Mouse (Mus musculus): Measurements from ENCODE around the gene Elob. TPM values are rescaled to one million over a fixed set of nuclear protein-coding genes. Genes with fewer than 3 reads are reported as not detected.

Elob gene
- polyA plus RNA-seq, 1 experiment = 237 TPM

GRCm38 (mm10) chr17:23788973-23789372 lies 40.0 kb downstream of the Elob start:
- Histone ChIP-seq H3K4me1 (ENCODE audit: control insufficient read depth, insufficient read depth, insufficient read length) (peaks cover 9% of the 10 kb centered on the region; the same call in 1 of the 2 replicates), H3K4me3 (ENCODE audit: extremely low read depth, insufficient read depth, insufficient read length) (no peak overlapping the region), H3K27me3 (ENCODE audit: control insufficient read depth, insufficient read depth, low read length) (peaks cover 6% of the 10 kb centered on the region; the same call in 1 of the 2 replicates), H3K27ac (ENCODE audit: insufficient read depth, low read length) (no peak overlapping the region), H3K36me3 (ENCODE audit: control insufficient read depth, insufficient read depth, low read length) (no peaks in the 10 kb centered on the region)
- WGBS = 89% methylated on average over 4 of the region's 4 CpGs
- TF ChIP-seq POLR2A (IDR thresholded peaks at IDR 0.05; ENCODE audit: low read depth, low read length) (no peak), CTCF (IDR thresholded peaks at IDR 0.05; ENCODE audit: extremely low read depth, insufficient read depth, insufficient read length, insufficient replicate concordance) (no peak)
- DNase-seq (ENCODE audit: low read depth in 1 of 2, low spot score in 2 of 2) = no peak

DNA sequence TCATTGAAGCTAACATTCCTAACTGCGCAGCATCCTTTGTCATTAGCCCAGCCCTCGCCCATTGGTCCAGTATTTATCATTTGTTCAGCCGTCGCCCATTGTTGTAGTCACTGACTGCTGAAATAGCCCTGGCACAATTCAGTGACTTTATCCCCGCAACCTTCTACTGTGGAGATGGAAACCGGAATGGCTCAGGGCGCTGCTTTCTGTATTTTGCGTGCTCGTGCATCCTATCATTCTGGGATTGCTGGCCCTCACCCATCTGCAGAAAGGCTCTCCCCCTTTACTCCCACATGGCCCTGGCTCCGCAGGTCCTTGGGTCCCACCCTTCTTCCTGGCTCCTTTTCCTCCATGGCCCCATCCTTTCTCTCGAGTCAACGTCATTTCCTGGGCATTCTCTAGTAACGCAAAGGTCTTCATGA lies 42.4 kb downstream of the Elob start:
- DNase-seq (ENCODE audit: low read depth in 1 of 2, low spot score in 2 of 2) = no peak

DNA sequence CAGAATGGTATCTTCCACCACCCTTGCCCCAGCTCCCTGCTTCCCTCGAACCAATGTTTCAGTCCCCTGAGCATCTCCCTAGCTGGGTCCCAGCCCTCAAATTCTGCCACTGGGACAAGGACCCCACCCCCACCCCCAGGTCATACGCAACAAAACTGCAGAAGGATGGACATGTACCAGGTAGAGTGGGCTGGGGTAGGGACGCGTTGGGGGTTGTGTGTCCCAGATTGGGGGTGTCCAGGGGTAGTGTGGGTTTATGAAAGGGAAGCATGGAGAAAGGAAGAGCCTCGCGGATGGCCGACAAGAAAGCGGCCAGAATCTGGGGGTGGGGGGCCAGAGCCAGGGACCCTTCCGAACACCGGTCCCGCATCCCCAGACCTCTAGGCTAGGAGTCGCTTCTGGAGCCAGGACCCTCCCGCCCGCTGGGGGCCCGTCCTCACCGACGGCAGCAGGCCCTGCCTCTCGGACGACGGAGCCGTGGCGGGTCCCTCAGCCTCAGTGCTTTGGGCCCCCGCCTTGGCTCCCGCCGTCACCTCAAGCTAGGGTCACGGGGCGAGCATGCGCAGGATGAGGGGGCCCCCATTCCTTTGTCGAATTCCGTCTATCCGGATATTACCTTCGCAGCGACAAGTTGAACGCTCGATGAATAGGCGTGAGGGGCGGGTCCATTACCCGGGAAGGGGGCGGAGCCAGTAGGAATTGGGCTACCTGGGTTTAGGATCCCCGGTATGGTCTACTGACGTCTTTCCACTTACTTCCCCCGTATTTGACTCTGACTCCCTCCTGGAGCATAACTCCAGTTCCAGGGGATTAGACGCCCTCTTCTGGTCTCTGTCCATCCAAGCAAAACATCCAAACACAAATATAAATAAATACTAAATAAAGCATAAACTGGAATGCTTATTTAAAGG lies 43.1 kb downstream of the Elob start, which contains the start of gene Flywch2:
Flywch2 (minus strand) TSS at position 521 of the 911 bp plus-strand sequence.
- DNase-seq (ENCODE audit: low read depth in 1 of 2, low spot score in 2 of 2) = peak in 1 of 2 experiments; percentile 28
- TF ChIP-seq CTCF (IDR thresholded peaks at IDR 0.05; ENCODE audit: extremely low read depth, insufficient read depth, insufficient read length, insufficient replicate concordance) (no peak), POLR2A (IDR thresholded peaks at IDR 0.05; ENCODE audit: low read depth, low read length) (no peak)
- H3K27ac ChIP-seq (ENCODE audit: insufficient read depth, low read length) = no peak within 1 kb of the TSS
- H3K27me3 ChIP-seq (ENCODE audit: control insufficient read depth, insufficient read depth, low read length) = peaks cover 6% of the 10 kb centered on the region; the same call in 1 of the 2 replicates
- H3K4me3 ChIP-seq (ENCODE audit: extremely low read depth, insufficient read depth, insufficient read length) = peak within 1 kb of the TSS; percentile 35; the same call in 1 of the 2 replicates
- H3K4me1 ChIP-seq (ENCODE audit: control insufficient read depth, insufficient read depth, insufficient read length) = peaks cover 7% of the 10 kb centered on the region; the same call in 1 of the 2 replicates
- H3K36me3 ChIP-seq (ENCODE audit: control insufficient read depth, insufficient read depth, low read length) = no peaks in the 10 kb centered on the region
- 14% methylated on average over 43 of the region's 43 CpGs for WGBS

More for the DNA sequence above, 42.4 kb downstream of the Elob start:
- Histone ChIP-seq H3K27ac (ENCODE audit: insufficient read depth, low read length) (no peak overlapping the region), H3K4me1 (ENCODE audit: control insufficient read depth, insufficient read depth, insufficient read length) (peaks cover 9% of the 10 kb centered on the region; the same call in 1 of the 2 replicates), H3K27me3 (ENCODE audit: control insufficient read depth, insufficient read depth, low read length) (peaks cover 6% of the 10 kb centered on the region; the same call in 1 of the 2 replicates), H3K36me3 (ENCODE audit: control insufficient read depth, insufficient read depth, low read length) (no peaks in the 10 kb centered on the region), H3K4me3 (ENCODE audit: extremely low read depth, insufficient read depth, insufficient read length) (no peak overlapping the region)
- WGBS = 64% methylated on average over 13 of the region's 13 CpGs
- TF ChIP-seq POLR2A (IDR thresholded peaks at IDR 0.05; ENCODE audit: low read depth, low read length) (no peak), CTCF (IDR thresholded peaks at IDR 0.05; ENCODE audit: extremely low read depth, insufficient read depth, insufficient read length, insufficient replicate concordance) (no peak)

GRCm38 (mm10) chr17:23783352-23783751 lies 45.6 kb downstream of the Elob start:
- no peak overlapping the region for H3K27ac ChIP-seq (ENCODE audit: insufficient read depth, low read length)
- peaks cover 3% of the 10 kb centered on the region; the same call in 1 of the 2 replicates for H3K4me1 ChIP-seq (ENCODE audit: control insufficient read depth, insufficient read depth, insufficient read length)
- no peaks in the 10 kb centered on the region for H3K36me3 ChIP-seq (ENCODE audit: control insufficient read depth, insufficient read depth, low read length)
- no peak for DNase-seq (ENCODE audit: low read depth in 1 of 2, low spot score in 2 of 2)
- TF ChIP-seq POLR2A (IDR thresholded peaks at IDR 0.05; ENCODE audit: low read depth, low read length) = no peak
- TF ChIP-seq CTCF (IDR thresholded peaks at IDR 0.05; ENCODE audit: extremely low read depth, insufficient read depth, insufficient read length, insufficient replicate concordance) = no peak
- peaks cover 6% of the 10 kb centered on the region; the same call in 1 of the 2 replicates for H3K27me3 ChIP-seq (ENCODE audit: control insufficient read depth, insufficient read depth, low read length)
- no peak overlapping the region for H3K4me3 ChIP-seq (ENCODE audit: extremely low read depth, insufficient read depth, insufficient read length)

DNA sequence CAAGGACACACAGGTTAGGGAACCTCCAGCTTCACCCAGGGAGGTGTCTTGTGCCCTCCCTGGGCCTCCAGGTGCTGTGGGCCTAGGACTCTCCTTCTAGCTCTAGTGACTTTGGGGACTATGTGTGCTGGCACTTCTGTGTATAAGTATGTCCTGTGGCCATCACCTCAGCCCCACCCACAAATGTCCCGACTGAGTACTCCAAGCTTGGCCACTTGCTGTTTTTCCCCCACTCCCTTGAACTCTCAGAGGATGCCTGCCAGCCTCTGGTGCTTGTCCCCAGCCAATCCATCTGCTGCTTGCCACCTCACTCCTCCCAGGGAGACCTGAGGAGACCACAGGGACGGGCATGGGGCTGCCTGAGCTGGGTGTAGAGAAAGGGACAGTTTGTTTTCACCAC lies 50.5 kb downstream of the Elob start:
- no peak for DNase-seq (ENCODE audit: low read depth in 1 of 2, low spot score in 2 of 2)
- H3K27ac ChIP-seq (ENCODE audit: insufficient read depth, low read length) = no peak overlapping the region
- WGBS = 46% methylated on average over 2 of the region's 2 CpGs
- no peaks in the 10 kb centered on the region for H3K36me3 ChIP-seq (ENCODE audit: control insufficient read depth, insufficient read depth, low read length)
- H3K4me3 ChIP-seq (ENCODE audit: extremely low read depth, insufficient read depth, insufficient read length) = no peak overlapping the region
- H3K27me3 ChIP-seq (ENCODE audit: control insufficient read depth, insufficient read depth, low read length) = no peaks in the 10 kb centered on the region
- TF ChIP-seq CTCF (IDR thresholded peaks at IDR 0.05; ENCODE audit: extremely low read depth, insufficient read depth, insufficient read length, insufficient replicate concordance) (no peak), POLR2A (IDR thresholded peaks at IDR 0.05; ENCODE audit: low read depth, low read length) (no peak)
- peaks cover 4% of the 10 kb centered on the region; the same call in 1 of the 2 replicates for H3K4me1 ChIP-seq (ENCODE audit: control insufficient read depth, insufficient read depth, insufficient read length)

GRCm38 (mm10) chr17:23777141-23777540 lies 51.8 kb downstream of the Elob start:
- no peak overlapping the region for H3K27ac ChIP-seq (ENCODE audit: insufficient read depth, low read length)
- peaks cover 4% of the 10 kb centered on the region; the same call in 1 of the 2 replicates for H3K4me1 ChIP-seq (ENCODE audit: control insufficient read depth, insufficient read depth, insufficient read length)
- H3K4me3 ChIP-seq (ENCODE audit: extremely low read depth, insufficient read depth, insufficient read length) = no peak overlapping the region
- no peaks in the 10 kb centered on the region for H3K27me3 ChIP-seq (ENCODE audit: control insufficient read depth, insufficient read depth, low read length)
- no peaks in the 10 kb centered on the region for H3K36me3 ChIP-seq (ENCODE audit: control insufficient read depth, insufficient read depth, low read length)
- no peak for DNase-seq (ENCODE audit: low read depth in 1 of 2, low spot score in 2 of 2)
- TF ChIP-seq CTCF (IDR thresholded peaks at IDR 0.05; ENCODE audit: extremely low read depth, insufficient read depth, insufficient read length, insufficient replicate concordance) (no peak), POLR2A (IDR thresholded peaks at IDR 0.05; ENCODE audit: low read depth, low read length) (no peak)
- WGBS = 75% methylated on average over 2 of the region's 2 CpGs

All from spleen, adult 2 months (tissue).